Mouse (Mus musculus): ENCODE data around the gene Fam57a.

DNA sequence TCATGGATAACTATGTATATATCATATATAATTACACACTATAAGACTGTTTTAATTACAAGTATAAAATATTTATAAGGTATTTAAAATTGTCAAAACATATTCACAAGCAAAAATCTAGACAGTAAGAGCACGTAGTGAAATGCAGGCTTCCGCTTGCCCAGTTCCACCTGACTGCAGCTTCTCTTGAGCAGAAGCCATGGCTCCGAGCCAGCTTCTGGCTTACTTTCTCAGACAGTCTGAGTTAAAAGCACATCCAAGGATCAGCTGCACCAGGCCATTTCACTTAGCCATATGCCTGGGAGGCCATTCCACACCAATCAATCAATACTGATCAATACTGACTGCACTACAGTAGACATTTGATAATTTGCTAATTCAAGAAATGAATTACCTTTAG is 10.5 kb upstream of the Fam57a start:
- no peak for TF ChIP-seq USF1 (IDR thresholded peaks at IDR 0.05; ENCODE audit: low read depth)
- TF ChIP-seq CTCF (IDR thresholded peaks at IDR 0.05; ENCODE audit: control insufficient read depth, insufficient read depth, insufficient read length) = no peak
- TF ChIP-seq MAX (IDR thresholded peaks at IDR 0.05) = no peak
- no peak for TF ChIP-seq CEBPB (IDR thresholded peaks at IDR 0.05; ENCODE audit: low read depth)
- no peak for TF ChIP-seq MYOD1 (IDR thresholded peaks at IDR 0.05; ENCODE audit: control insufficient read depth, insufficient read length, low read depth)
- TF ChIP-seq MYOG (IDR thresholded peaks at IDR 0.05; ENCODE audit: control insufficient read depth, extremely low read depth, insufficient read length) = no peak
- TF ChIP-seq FOSL1 (IDR thresholded peaks at IDR 0.05; ENCODE audit: insufficient read depth, low read length, poor library complexity, severe bottlenecking) = no peak
